Mouse (Mus musculus) spleen, adult 18-20 months (tissue): ENCODE results near the gene Idi1.
"Not testable (repeated sequence)": the region's sequence is repeated elsewhere in the genome, so short reads cannot be mapped to it uniquely, and the experiment has no call there.

Source experiments
- DNase-seq, 2 experiments: peaks; one replicate each; pipeline ENCODE4 v3.0.0; 2022; ENCODE audit warnings: mixed read lengths in 2 of 2

The Idi1 gene

GRCm38 (mm10) chr13:8905986-8906385 lies 20.7 kb downstream of the Idi1 start:
- not testable (repeated sequence) for DNase-seq

- DNase-seq, result not testable (repeated sequence)
Measured at GRCm38 (mm10) chr13:8913890-8914289, 28.6 kb downstream of the Idi1 start.

- no peak for DNase-seq
Measured at GRCm38 (mm10) chr13:8933499-8933898, 48.2 kb downstream of the Idi1 start.

GRCm38 (mm10) chr13:8937611-8938140 lies 52.4 kb downstream of the Idi1 start:
- DNase-seq, result not testable (repeated sequence)

GRCm38 (mm10) chr13:8941110-8941509 lies 55.8 kb downstream of the Idi1 start:
- not testable (repeated sequence) for DNase-seq

- DNase-seq, result not testable (repeated sequence)
Measured at GRCm38 (mm10) chr13:8941701-8942100, 56.4 kb downstream of the Idi1 start.
